Mouse (Mus musculus) embryonic fibroblast, embryonic 13.5 days (primary cell): ENCODE results near the gene Slc16a5.

Experiments used
- CTCF ChIP-seq: IDR thresholded peaks from 2 replicates; pipeline ENCODE4 v1.5.1; 2011; ENCODE audit warnings: mild to moderate bottlenecking, control low read depth, low read length, moderate library complexity, borderline replicate concordance; ENCODE audit not compliant: insufficient read depth
- POLR2A ChIP-seq: IDR thresholded peaks from 2 replicates; pipeline ENCODE4 v1.6.1; 2011; ENCODE audit warnings: low read depth, mild to moderate bottlenecking, control low read depth, low read length, moderate library complexity

GRCm38 (mm10) chr11:115514238-115514663, 52.0 kb downstream of the Slc16a5 start, which contains the start of gene Jpt1:
- TF ChIP-seq CTCF (no peak), POLR2A (peak; percentile 99)
